Mouse (Mus musculus) neural tube, embryonic 15.5 days (tissue): ENCODE results near the gene Zfp335. TPM values are rescaled to one million over a fixed set of nuclear protein-coding genes. Genes with fewer than 3 reads are reported as not detected.
"Not testable (repeated sequence)": the region's sequence is repeated elsewhere in the genome, so short reads cannot be mapped to it uniquely, and the experiment has no call there.

Source experiments
- ATAC-seq: fragments of 200-750 bp; cut with Nextera tagmentation; 2 replicates; pipeline ENCODE4 v1.8.0; 2017; ENCODE audit warnings: mild to moderate bottlenecking, moderate TSS enrichment, moderate library complexity; ENCODE audit not compliant: low FRiP score
- H3K27ac ChIP-seq: fragments of 300-500 bp; sonication (generic); replicated peaks from 2 replicates; pipeline ENCODE4 v1.5.1; 2015; ENCODE audit warnings: mild to moderate bottlenecking, inconsistent platforms
- H3K27me3 ChIP-seq: fragments of 300-500 bp; sonication (generic); replicated peaks from 2 replicates; pipeline ENCODE4 v1.6.1; 2015; ENCODE audit warnings: inconsistent platforms
- H3K36me3 ChIP-seq: fragments of 300-500 bp; sonication (generic); 2 replicates; pipeline ENCODE4 v1.6.1; 2015; ENCODE audit warnings: inconsistent platforms
- H3K4me1 ChIP-seq: fragments of 300-500 bp; sonication (generic); 2 replicates; pipeline ENCODE4 v1.6.1; 2015; ENCODE audit warnings: inconsistent platforms
- H3K4me2 ChIP-seq: fragments of 300-500 bp; sonication (generic); 2 replicates; pipeline ENCODE4 v1.6.1; 2015; ENCODE audit warnings: inconsistent platforms, mild to moderate bottlenecking, moderate library complexity
- H3K4me3 ChIP-seq: fragments of 300-500 bp; sonication (generic); replicated peaks from 2 replicates; pipeline ENCODE4 v1.5.1; 2015; ENCODE audit warnings: mild to moderate bottlenecking, inconsistent platforms
- H3K9ac ChIP-seq: fragments of 300-500 bp; sonication (generic); replicated peaks from 2 replicates; pipeline ENCODE4 v1.6.1; 2015; ENCODE audit warnings: mild to moderate bottlenecking, inconsistent platforms
- H3K9me3 ChIP-seq: fragments of 300-500 bp; sonication (generic); replicated peaks from 2 replicates; pipeline ENCODE4 v1.6.1; 2016; ENCODE audit warnings: inconsistent platforms
- WGBS: fragments of 180-500 bp; shearing (Covaris S2); methylation state at CpG from one replicate; pipeline ENCODE4 v1.1.7; 2015; ENCODE audit warnings: mixed read lengths; 5-methylcytosine and 5-hydroxymethylcytosine counted together
- polyA plus RNA-seq: library from polyadenylated mRNA; unstranded; fragments of >200 nt; fragmentation: Nextera tagmentation; extraction: Ambion mirVana; gene quantifications from 2 replicates; pipeline ENCODE4 v1.2.1, GENCODE M21; 2015

Gene Zfp335
- polyA plus RNA-seq, 1 experiment from 2014 or later: 13.8 TPM

DNA sequence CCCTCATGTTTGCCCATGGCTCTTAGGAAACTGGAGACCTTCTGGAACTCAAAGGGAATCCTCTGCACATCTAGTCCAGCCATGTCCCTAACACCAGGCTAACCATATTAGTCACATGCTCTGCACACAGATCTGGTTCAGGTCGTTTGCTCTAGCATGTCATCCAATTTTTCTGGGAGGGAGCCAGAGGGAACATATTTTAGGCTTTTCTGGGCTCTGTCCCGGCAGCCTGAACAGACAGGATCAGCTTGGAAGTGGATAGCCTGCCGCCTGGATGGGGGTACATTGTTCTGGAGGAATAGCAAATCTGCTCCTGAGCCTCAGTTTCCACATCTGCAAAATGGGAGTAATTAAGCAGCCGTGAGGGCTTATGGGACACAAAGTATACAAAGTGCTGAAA lies 50.5 kb downstream of the Zfp335 start:
- Histone ChIP-seq H3K27ac (0 out of 2 replicates have a peak overlapping the region, but pooled peaks have one; percentile 77), H3K9me3 (no peaks in the 10 kb centered on the region), H3K4me2 (no peak overlapping the region), H3K4me3 (no peak overlapping the region), H3K9ac (no peak overlapping the region), H3K27me3 (peaks cover 39% of the 10 kb centered on the region), H3K36me3 (no peaks in the 10 kb centered on the region), H3K4me1 (peaks cover 24% of the 10 kb centered on the region)
- WGBS: 78% methylated on average over 4 of the region's 4 CpGs
- ATAC-seq: no peak

DNA sequence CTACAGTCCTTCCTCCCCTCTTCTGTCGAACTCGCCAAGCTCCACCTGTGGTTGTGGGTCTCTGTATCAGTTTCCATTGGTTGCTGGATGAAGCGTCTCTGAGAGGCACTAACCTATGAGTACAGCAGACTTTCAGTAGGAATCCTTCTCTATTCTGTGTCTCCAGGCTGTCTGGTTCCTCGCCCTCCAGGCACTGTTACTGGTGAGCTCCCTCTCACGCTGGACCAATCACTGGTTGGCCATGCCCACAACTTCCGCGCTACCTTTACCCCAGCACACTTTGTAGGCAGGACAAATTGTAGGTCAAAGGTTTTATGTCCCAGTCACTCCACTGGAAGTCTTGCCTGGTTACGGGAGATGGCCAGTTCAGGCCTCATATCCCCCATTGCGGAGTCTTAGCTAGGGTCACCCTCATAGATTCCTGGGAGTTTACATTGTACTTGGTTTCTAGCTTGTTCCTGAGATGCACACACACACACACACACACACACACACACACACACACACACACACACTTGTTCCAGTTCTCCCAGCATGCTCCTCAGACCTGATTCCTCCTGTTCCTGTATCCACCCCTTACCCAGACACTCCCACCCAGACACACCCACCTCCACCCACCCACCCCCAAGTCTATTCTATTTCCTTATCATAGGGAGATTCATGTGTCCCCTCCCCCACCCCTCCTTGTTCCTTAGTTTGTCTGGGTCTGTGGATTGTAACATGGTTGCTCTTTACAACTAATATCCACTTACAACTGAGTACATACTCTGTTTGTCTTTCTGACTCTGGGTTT lies 51.7 kb downstream of the Zfp335 start:
- Histone ChIP-seq H3K4me2 (no peak overlapping the region), H3K27me3 (peaks cover 49% of the 10 kb centered on the region), H3K4me3 (no peak overlapping the region), H3K27ac (no peak overlapping the region), H3K36me3 (no peaks in the 10 kb centered on the region), H3K4me1 (peaks cover 28% of the 10 kb centered on the region), H3K9ac (no peak overlapping the region), H3K9me3 (no peaks in the 10 kb centered on the region)
- no peak for ATAC-seq
- 65% methylated on average over 9 of the region's 9 CpGs for WGBS

GRCm38 (mm10) chr2:164859155-164859554 lies 52.4 kb downstream of the Zfp335 start:
- Histone ChIP-seq H3K36me3 (no peaks in the 10 kb centered on the region), H3K4me1 (peaks cover 28% of the 10 kb centered on the region), H3K27me3 (peaks cover 51% of the 10 kb centered on the region), H3K9ac (no peak overlapping the region), H3K27ac (no peak overlapping the region), H3K4me3 (no peak overlapping the region), H3K4me2 (no peak overlapping the region), H3K9me3 (no peaks in the 10 kb centered on the region)
- WGBS: 50% methylated on average over 2 of the region's 2 CpGs
- no peak for ATAC-seq

DNA sequence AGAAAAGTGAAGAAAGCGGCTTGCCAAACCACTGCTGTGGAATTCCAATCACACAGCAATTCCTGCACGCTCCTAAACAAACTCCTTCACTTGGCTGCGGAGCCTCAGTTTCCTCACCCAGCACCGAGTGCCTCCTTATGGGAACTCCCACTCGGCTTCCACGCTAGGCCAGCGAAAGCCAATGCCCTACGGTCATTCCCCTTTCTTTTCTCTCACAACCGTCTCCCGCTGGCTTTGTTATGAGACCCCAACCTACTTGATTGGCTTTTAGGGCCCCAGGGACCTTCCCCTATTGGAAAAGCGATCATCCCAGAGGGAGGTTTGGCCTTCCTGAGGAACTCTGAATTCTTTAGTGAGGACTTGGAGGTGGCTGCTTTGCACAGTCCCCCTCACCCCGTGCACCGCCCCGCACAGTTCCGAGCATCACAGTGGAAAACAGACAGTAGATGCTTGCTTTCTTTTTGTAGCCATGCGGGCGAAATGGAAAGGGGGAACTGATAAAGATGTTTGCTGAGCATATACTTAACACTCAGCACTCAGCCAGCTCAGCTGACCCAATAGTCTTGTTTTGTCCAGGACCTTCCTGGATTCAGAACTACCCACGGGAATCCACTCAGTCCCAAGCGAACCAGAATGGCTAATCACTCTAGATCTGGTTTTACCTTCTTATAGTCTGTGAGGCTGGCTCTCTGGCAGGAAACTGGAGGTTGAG lies 53.6 kb downstream of the Zfp335 start:
- no peak for ATAC-seq
- H3K4me2 ChIP-seq: peak overlapping the region; percentile 96
- 0 out of 2 replicates have a peak overlapping the region, but pooled peaks have one; percentile 69 for H3K27ac ChIP-seq
- peaks cover 51% of the 10 kb centered on the region for H3K27me3 ChIP-seq
- H3K9me3 ChIP-seq: no peaks in the 10 kb centered on the region
- peaks cover 28% of the 10 kb centered on the region for H3K4me1 ChIP-seq
- 3% methylated on average over 19 of the region's 19 CpGs for WGBS
- H3K36me3 ChIP-seq: no peaks in the 10 kb centered on the region
- H3K4me3 ChIP-seq: peak overlapping the region; percentile 50
- H3K9ac ChIP-seq: peak overlapping the region; percentile 50

DNA sequence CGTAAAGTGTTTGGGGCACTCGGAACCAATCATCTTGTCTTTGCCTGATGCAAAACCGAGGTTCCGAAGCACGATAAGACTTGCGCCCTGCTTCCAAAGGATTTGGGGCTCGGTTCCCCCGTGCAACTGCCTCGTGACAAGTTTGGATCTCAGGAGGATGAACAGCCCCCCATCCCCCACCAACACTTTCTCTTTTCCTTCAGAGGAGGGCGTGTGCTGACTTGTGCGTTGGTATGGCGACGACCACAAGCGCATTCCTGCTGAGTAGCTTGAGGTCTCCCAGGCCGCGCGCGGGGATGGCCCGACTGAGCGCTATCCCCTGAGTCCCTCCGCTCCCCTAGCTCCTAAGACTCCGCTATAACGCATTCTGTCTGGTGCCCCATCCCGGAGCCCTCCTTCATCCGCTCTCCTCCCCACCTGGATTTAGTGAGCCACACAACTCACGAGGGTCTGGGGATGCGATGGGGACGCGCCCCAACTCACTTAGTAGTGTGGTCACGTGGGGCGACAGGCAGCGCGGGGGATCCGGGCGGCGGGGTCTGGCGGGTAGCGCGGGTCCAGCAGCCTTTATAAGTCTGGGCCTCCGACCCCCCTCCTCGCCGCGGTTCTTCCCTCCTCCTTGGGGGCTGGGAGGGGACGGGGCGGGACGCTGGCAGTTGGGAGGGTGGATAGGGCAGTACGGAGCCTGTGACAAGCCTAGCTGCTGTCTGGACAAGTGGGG lies 54.3 kb downstream of the Zfp335 start, which contains the start of gene Pltp:
Gene Pltp (minus strand): TSS at position 611 of the 721 bp plus-strand sequence.
- peaks cover 51% of the 10 kb centered on the region for H3K27me3 ChIP-seq
- no peaks in the 10 kb centered on the region for H3K36me3 ChIP-seq
- peaks cover 26% of the 10 kb centered on the region for H3K4me1 ChIP-seq
- under 1% methylated on average over 47 of the region's 47 CpGs for WGBS
- ATAC-seq: peak; percentile 88
- H3K9me3 ChIP-seq: no peaks in the 10 kb centered on the region
- peak within 1 kb of the TSS; percentile 69 for H3K27ac ChIP-seq
- H3K9ac ChIP-seq: peak within 1 kb of the TSS; percentile 50
- peak within 1 kb of the TSS; percentile 96 for H3K4me2 ChIP-seq
- H3K4me3 ChIP-seq: peak within 1 kb of the TSS; percentile 50

DNA sequence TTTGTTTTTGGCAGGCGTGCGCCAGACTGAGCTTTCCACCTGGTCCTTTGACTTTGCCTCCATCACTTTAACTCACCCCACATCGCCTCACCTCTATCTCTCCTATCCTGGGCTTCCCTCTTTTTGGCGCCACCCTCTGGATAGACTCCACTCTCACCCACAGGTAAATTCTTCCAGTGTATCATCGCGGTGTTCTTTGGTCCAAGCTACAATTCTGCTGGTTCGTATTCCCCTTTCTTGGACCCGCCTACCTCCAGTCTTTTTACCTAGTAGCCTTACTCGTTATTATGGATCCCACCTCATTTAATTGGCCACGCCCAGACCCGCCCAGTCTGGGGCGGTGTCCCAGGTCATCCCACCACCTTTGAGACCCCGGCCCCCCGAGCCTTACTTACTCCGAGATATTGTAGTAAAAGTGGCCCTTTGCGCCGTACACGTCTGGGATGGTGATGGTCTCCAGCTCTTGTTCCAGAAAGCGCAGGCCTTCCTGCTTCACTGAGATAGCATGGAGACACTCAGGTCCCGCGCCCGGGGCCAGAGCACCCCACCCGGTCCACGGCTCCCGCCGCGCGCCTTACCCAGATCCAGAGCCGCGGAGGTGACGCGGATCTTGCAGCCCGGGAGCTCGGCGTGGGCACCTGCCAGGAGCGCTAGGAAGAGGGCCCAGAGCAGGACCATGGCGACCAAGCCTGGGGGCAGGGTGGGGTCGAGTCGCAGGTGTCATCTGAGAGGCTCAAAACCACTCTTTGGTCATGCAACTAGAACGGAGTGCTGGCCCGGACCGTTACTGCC lies 55.1 kb downstream of the Zfp335 start:
- peak overlapping the region; percentile 96 for H3K4me2 ChIP-seq
- H3K36me3 ChIP-seq: no peaks in the 10 kb centered on the region
- H3K4me1 ChIP-seq: peaks cover 26% of the 10 kb centered on the region
- peak overlapping the region; percentile 69; the same call in 1 of the 2 replicates for H3K27ac ChIP-seq
- peak overlapping the region; percentile 50 for H3K4me3 ChIP-seq
- 2% methylated on average over 42 of the region's 42 CpGs for WGBS
- peaks cover 51% of the 10 kb centered on the region for H3K27me3 ChIP-seq
- H3K9ac ChIP-seq: peak overlapping the region; percentile 50
- peak; percentile 19; the same call in 1 of the 2 replicates for ATAC-seq
- H3K9me3 ChIP-seq: no peaks in the 10 kb centered on the region

DNA sequence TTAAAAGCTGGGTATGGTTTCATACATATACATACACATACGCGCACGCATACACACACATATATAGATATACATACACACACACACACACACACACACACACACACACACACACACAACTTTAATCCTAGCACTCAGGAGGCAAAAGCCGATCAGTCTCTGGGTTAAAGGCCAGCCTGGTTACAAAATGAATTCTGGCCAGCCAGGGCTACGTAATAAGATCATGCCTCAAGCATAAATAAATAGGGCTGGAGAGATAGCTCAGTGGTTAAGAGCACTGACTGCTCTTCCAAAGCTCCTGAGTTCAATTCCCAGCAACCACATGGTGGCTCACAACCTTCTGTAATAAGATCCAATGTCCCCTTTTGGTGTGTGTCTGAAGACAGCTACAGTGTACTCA lies 56.0 kb downstream of the Zfp335 start:
- Histone ChIP-seq H3K27me3 (peaks cover 47% of the 10 kb centered on the region), H3K4me3 (peak overlapping the region; percentile 50; the same call in 1 of the 2 replicates), H3K4me1 (peaks cover 26% of the 10 kb centered on the region), H3K4me2 (peak overlapping the region; percentile 96)
- not testable (repeated sequence) for H3K9ac ChIP-seq, H3K9me3 ChIP-seq, H3K27ac ChIP-seq, ATAC-seq, H3K36me3 ChIP-seq
- 82% methylated on average over 5 of the region's 5 CpGs for WGBS

- Histone ChIP-seq H3K4me2 (no peak overlapping the region), H3K4me1 (no peaks in the 10 kb centered on the region), H3K36me3 (peaks cover 2% of the 10 kb centered on the region; the same call in 1 of the 2 replicates), H3K4me3 (no peak overlapping the region), H3K9ac (no peak overlapping the region), H3K9me3 (no peaks in the 10 kb centered on the region), H3K27ac (no peak overlapping the region), H3K27me3 (peaks cover 4% of the 10 kb centered on the region)
- no peak for ATAC-seq
- 93% methylated on average over 8 of the region's 8 CpGs for WGBS
Measured at GRCm38 (mm10) chr2:164850061-164850460, 61.5 kb downstream of the Zfp335 start.

GRCm38 (mm10) chr2:164845782-164846181 lies 65.8 kb downstream of the Zfp335 start:
- Histone ChIP-seq H3K9me3 (no peaks in the 10 kb centered on the region), H3K27ac (no peak overlapping the region), H3K4me3 (no peak overlapping the region), H3K4me1 (no peaks in the 10 kb centered on the region), H3K4me2 (no peak overlapping the region), H3K36me3 (peaks cover 2% of the 10 kb centered on the region; the same call in 1 of the 2 replicates), H3K9ac (no peak overlapping the region), H3K27me3 (no peaks in the 10 kb centered on the region)
- 64% methylated on average over 3 of the region's 3 CpGs for WGBS
- no peak for ATAC-seq
